In the genomic region with DNA sequence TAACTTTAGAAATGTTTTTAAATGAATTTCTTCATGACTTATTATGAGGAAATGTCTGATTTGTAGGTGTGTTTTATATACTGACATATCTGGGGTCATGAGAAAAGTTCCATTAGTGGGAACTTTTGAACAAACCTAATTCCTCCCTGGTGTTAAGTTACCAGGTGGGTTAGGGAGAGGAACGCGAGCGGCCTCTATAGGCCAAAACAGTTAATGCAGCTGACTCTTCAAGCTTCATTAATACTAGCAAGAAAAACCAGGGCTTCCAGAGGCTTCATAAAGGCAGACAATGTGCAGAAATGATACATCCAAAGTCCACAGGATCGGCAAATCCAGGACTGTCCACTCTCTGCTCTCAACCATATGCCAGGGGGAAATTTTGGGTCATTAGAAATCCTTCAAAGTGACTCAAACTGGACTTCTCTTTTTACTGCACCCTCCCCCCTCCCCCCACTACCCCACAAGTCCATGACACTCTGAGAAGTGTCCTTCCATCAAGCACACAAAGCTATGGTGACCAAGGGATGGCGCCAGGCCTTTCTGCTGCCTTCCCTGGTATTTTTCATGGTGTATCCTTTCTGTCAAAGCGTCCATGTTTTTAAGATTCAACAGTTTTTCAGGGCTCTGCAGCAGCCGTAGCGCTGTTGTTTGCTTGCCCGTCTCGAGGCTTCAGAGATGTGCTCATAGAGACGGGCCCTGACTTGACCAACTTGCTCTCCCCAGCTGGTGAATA, we compare ENCODE assay signal across 8 mouse cellular contexts.
DNase-seq lines count a peak whose midpoint lies in the region; ATAC-seq lines count a peak whose summit lies in the region.

No protein-coding gene starts in this region.

- intact Hi-C loops in left cerebral cortex, postnatal 4 days (cut with DNase I), result loop anchor here (5.0 kb wide), 1 partner anchor 56 kb away; no protein-coding TSS in a partner anchor

- ATAC-seq in forebrain, embryonic 16.5 days, result no peak; the same call in 1 of the 2 replicates
- no peak for ATAC-seq in neural tube, embryonic 11.5 days (ENCODE audit: insufficient read depth, low FRiP score, low TSS enrichment)
- no peak for ATAC-seq in activated CD4-positive, CD25-positive, alpha-beta regulatory T cell, adult 4 months

- H3K9ac ChIP-seq in forebrain, embryonic 16.5 days (replicated peaks; ENCODE audit: low read depth, low read length), result no peak overlapping the region; the same call in 1 of the 2 replicates
- no peak overlapping the region for H3K9ac ChIP-seq in neural tube, embryonic 11.5 days (ENCODE audit: low read length)

- DNase-seq in 416B (ENCODE audit: low read depth), result peak; percentile 59
- peak; percentile 71 for DNase-seq in ES-CJ7 (ENCODE audit: low read depth, low spot score)
- DNase-seq in cerebellum, adult 18-20 months, result peak; percentile 79 to 85
- peak; percentile 30 to 79 for DNase-seq in kidney, adult 8-10 months
- peak; percentile 70 for DNase-seq in left cerebral cortex, postnatal 4 days
- peak; percentile 70 for DNase-seq in neural tube, embryonic 11.5 days (ENCODE audit: low spot score)

- 2% methylated on average over 11 of the region's 11 CpGs for WGBS in forebrain, embryonic 16.5 days
- 5% methylated on average over 11 of the region's 11 CpGs for WGBS in neural tube, embryonic 11.5 days

- H3K9me3 ChIP-seq in forebrain, embryonic 16.5 days (ENCODE audit: control insufficient read depth, low read length), result no peaks in the 10 kb centered on the region
- no peaks in the 10 kb centered on the region for H3K9me3 ChIP-seq in neural tube, embryonic 11.5 days (ENCODE audit: control insufficient read depth, low read length)

- H3K4me2 ChIP-seq in forebrain, embryonic 16.5 days (ENCODE audit: low read length), result peak overlapping the region; percentile 89
- H3K4me2 ChIP-seq in neural tube, embryonic 11.5 days (ENCODE audit: low read depth), result peak overlapping the region; percentile 89

- H3K27ac ChIP-seq in forebrain, embryonic 16.5 days (ENCODE audit: low read length), result peak overlapping the region; percentile 92
- H3K27ac ChIP-seq in neural tube, embryonic 11.5 days (ENCODE audit: low read depth, low read length), result no peak overlapping the region

- no peaks in the 10 kb centered on the region for H3K36me3 ChIP-seq in forebrain, embryonic 16.5 days (ENCODE audit: control insufficient read depth, insufficient read depth)
- H3K36me3 ChIP-seq in neural tube, embryonic 11.5 days (ENCODE audit: control insufficient read depth, insufficient read depth, low read length), result no peaks in the 10 kb centered on the region

- H3K4me3 ChIP-seq in forebrain, embryonic 16.5 days (replicated peaks; ENCODE audit: low read length), result peak overlapping the region; percentile 58
- H3K4me3 ChIP-seq in neural tube, embryonic 11.5 days (ENCODE audit: low read depth, low read length), result no peak overlapping the region; the same call in 1 of the 2 replicates

- peaks cover 19% of the 10 kb centered on the region; the same call in 1 of the 2 replicates for H3K27me3 ChIP-seq in forebrain, embryonic 16.5 days (replicated peaks; ENCODE audit: control insufficient read depth, insufficient read depth, low read length)
- peaks cover 22% of the 10 kb centered on the region for H3K27me3 ChIP-seq in neural tube, embryonic 11.5 days (ENCODE audit: control insufficient read depth, insufficient read depth, low read length)

- peaks cover 37% of the 10 kb centered on the region for H3K4me1 ChIP-seq in forebrain, embryonic 16.5 days (replicated peaks; ENCODE audit: control insufficient read depth, insufficient read depth, low read length)
- peaks cover 15% of the 10 kb centered on the region for H3K4me1 ChIP-seq in neural tube, embryonic 11.5 days (ENCODE audit: control insufficient read depth, insufficient read depth, low read length)
